Mouse (Mus musculus): ENCODE results near the gene Map3k20. TPM values are rescaled to one million over a fixed set of nuclear protein-coding genes. Genes with fewer than 3 reads are reported as not detected.

The Map3k20 gene
- polyA plus RNA-seq, 1 experiment from 2014 or later, result 5.9 TPM

DNA sequence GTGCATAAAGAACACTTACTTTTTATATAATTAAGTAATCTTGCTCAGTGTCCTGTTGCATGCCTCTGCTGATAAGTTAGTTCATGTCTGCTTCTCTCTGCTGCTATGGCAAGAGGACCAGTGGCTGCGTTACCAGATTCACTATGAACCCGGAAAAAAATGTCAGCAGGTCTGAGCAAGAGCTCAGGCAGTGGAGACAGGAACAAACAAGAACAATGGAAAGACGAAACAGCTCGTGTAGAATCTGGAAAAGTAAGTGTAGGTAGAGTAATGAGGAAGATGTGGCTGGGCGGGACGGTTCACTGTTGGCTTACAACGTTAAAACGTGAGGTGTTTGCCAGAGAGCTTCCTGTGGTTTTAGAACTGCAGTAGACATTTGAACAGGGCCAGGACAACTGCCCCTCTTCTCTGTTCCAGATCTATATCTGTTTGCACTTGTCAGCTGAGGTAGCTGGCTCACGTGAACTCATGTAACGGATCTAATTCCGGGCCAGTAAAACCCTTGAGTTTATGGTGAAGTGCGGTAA lies 45.6 kb downstream of the Map3k20 start:
- H3K4me1 ChIP-seq, result peaks cover 7% of the 10 kb centered on the region; the same call in 1 of the 2 replicates
- H3K27me3 ChIP-seq, result no peaks in the 10 kb centered on the region
- no peaks in the 10 kb centered on the region for H3K9me3 ChIP-seq (replicated peaks)
- no peaks in the 10 kb centered on the region for H3K36me3 ChIP-seq (ENCODE audit: poor library complexity, severe bottlenecking)
- H3K9ac ChIP-seq, result no peak overlapping the region
- 87% methylated on average over 12 of the region's 12 CpGs for WGBS
- H3K4me3 ChIP-seq, result no peak overlapping the region
- no peak overlapping the region for H3K27ac ChIP-seq
- ATAC-seq, result no peak
- H3K4me2 ChIP-seq, result no peak overlapping the region

DNA sequence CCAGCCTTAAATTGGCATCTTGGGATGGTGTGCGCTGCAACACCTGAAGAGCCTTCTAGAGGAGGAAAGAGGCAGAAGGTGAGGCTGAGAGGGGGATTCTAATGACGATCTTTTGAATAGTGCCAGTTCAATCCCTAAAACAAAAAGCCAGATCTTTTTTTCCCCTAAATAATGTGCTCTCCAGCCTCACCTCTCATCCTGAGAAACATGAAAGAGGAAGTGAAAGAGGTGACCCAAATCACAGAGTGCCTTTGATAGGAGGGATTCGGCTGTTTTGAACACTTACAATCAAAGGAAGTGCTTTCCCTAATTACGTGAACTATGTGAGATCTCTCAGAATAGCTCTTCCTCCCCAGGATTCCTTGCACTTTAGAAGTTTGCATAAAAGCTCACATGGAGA lies 46.6 kb downstream of the Map3k20 start:
- H3K9me3 ChIP-seq (replicated peaks), result no peaks in the 10 kb centered on the region
- H3K27ac ChIP-seq, result no peak overlapping the region
- H3K9ac ChIP-seq, result no peak overlapping the region
- ATAC-seq, result no peak
- H3K36me3 ChIP-seq (ENCODE audit: poor library complexity, severe bottlenecking), result no peaks in the 10 kb centered on the region
- H3K27me3 ChIP-seq, result no peaks in the 10 kb centered on the region
- no peak overlapping the region for H3K4me3 ChIP-seq
- H3K4me1 ChIP-seq, result no peaks in the 10 kb centered on the region
- 53% methylated on average over 4 of the region's 4 CpGs for WGBS
- H3K4me2 ChIP-seq, result no peak overlapping the region

DNA sequence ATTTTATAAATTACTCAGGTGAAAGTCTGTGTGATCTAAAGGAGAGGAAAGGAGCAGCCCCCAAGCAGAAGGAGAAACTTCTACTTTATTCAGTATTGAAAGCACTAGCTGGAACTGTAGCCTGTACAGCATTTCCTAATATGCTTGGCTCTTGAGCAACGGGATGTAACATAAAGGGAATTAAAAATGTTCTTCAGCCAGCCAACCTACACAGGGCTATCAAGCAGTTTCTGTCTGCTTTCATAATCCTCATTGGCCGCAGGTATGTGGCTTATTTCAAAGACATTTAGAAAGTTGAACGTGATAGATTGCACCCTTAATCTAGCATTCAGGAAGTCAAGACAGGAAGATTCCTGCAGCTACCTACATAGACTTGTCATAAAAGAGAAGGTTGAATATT lies 47.8 kb downstream of the Map3k20 start:
- no peak overlapping the region for H3K9ac ChIP-seq
- H3K4me2 ChIP-seq, result no peak overlapping the region
- ATAC-seq, result no peak
- no peak overlapping the region for H3K27ac ChIP-seq
- no peak overlapping the region for H3K4me3 ChIP-seq
- 85% methylated on average over 3 of the region's 3 CpGs for WGBS
- H3K4me1 ChIP-seq, result no peaks in the 10 kb centered on the region
- H3K9me3 ChIP-seq (replicated peaks), result no peaks in the 10 kb centered on the region
- H3K36me3 ChIP-seq (ENCODE audit: poor library complexity, severe bottlenecking), result no peaks in the 10 kb centered on the region
- H3K27me3 ChIP-seq, result no peaks in the 10 kb centered on the region

DNA sequence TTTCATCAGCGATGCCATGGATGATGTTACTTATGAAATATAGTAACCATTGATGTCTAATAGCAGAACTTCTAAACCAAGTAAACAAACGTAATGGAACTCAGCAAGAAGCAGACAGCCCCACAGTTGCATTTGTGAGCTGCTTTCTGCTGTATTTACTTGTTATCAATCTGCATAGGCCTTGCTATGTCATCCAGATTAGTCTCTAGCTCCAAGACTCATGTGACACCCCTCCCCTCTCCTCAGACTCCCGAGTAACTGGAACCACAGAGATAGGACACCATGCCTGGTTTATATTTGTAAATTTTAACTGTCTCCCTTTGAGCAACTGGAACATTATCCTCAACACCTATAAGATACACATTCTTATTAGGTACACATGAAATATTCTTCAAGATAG lies 51.4 kb downstream of the Map3k20 start:
- Histone ChIP-seq H3K9ac (no peak overlapping the region), H3K27ac (no peak overlapping the region), H3K4me1 (no peaks in the 10 kb centered on the region), H3K4me3 (no peak overlapping the region), H3K4me2 (no peak overlapping the region), H3K27me3 (no peaks in the 10 kb centered on the region), H3K9me3 (replicated peaks) (no peaks in the 10 kb centered on the region), H3K36me3 (ENCODE audit: poor library complexity, severe bottlenecking) (no peaks in the 10 kb centered on the region)
- 92% methylated on average over 3 of the region's 3 CpGs for WGBS
- no peak for ATAC-seq

DNA sequence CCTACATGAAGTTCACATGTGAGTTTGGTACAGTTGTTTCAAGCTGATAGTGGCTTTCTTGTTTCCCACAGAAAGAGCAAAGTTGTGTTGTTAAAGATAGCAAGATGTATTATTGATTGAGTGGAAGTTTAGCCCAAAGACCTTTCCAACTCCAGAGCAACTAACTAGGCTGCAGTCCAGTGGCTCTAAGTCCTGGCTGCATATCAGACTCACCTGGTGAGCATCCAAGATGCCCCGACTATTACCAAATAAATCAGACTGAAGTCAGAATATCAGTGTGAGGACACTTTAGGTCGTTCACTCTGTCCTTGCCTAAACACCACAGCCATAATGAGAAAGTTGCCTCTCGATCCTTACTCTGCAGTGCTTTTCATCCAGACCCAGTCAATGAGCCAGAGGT lies 59.8 kb downstream of the Map3k20 start:
- Histone ChIP-seq H3K9ac (no peak overlapping the region), H3K36me3 (ENCODE audit: poor library complexity, severe bottlenecking) (no peaks in the 10 kb centered on the region), H3K27ac (no peak overlapping the region), H3K4me2 (no peak overlapping the region), H3K4me3 (no peak overlapping the region), H3K27me3 (no peaks in the 10 kb centered on the region), H3K4me1 (no peaks in the 10 kb centered on the region), H3K9me3 (replicated peaks) (no peaks in the 10 kb centered on the region)
- no peak for ATAC-seq
- WGBS, result 91% methylated on average over 3 of the region's 3 CpGs

DNA sequence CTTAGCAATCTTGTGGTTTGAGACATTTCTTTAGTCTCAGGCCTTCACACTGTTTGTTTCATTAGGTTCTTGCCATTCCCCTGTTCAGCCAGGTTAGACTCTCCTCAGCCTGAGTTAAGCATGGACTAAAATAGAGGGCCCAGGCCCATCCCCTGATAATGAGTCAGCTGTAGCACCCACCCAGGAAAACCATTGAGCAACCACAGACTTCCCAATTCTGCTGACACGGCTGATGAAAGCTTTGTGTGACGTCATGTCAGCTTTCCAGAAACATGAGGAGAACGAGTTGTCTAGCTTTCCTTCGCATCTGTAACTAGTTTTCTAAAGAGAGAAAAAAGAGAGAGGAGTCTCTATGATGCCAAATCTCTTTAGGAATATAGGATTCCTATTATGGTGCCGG lies 65.9 kb downstream of the Map3k20 start:
- no peak overlapping the region for H3K4me3 ChIP-seq
- H3K4me2 ChIP-seq, result no peak overlapping the region
- WGBS, result 80% methylated on average over 5 of the region's 5 CpGs
- H3K27ac ChIP-seq, result no peak overlapping the region
- H3K9ac ChIP-seq, result no peak overlapping the region
- H3K9me3 ChIP-seq (replicated peaks), result no peaks in the 10 kb centered on the region
- no peaks in the 10 kb centered on the region for H3K4me1 ChIP-seq
- no peak for ATAC-seq
- no peaks in the 10 kb centered on the region for H3K27me3 ChIP-seq
- H3K36me3 ChIP-seq (ENCODE audit: poor library complexity, severe bottlenecking), result no peaks in the 10 kb centered on the region

DNA sequence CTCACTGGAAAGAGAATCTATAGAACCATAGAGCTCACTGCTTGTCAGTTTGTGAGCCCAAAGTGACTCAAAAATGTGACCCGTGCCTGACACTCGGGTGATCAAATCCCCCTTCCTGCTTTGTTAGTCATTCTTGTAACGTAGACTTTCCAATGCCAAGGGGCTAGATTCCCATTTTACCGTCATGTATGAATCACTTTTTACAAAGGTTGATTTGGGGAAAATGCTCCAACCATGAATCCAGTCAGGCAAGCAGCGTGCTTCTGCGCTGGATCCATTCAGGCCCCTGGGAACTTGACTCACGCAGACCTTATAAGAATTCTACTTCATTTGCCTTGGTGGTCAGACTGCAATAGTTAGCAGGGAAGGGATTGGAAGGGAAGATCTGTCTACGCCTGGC lies 66.3 kb downstream of the Map3k20 start:
- Histone ChIP-seq H3K27me3 (no peaks in the 10 kb centered on the region), H3K27ac (no peak overlapping the region), H3K36me3 (ENCODE audit: poor library complexity, severe bottlenecking) (no peaks in the 10 kb centered on the region), H3K4me3 (no peak overlapping the region), H3K4me1 (no peaks in the 10 kb centered on the region), H3K9me3 (replicated peaks) (no peaks in the 10 kb centered on the region), H3K4me2 (no peak overlapping the region), H3K9ac (no peak overlapping the region)
- 96% methylated on average over 8 of the region's 8 CpGs for WGBS
- ATAC-seq, result no peak

DNA sequence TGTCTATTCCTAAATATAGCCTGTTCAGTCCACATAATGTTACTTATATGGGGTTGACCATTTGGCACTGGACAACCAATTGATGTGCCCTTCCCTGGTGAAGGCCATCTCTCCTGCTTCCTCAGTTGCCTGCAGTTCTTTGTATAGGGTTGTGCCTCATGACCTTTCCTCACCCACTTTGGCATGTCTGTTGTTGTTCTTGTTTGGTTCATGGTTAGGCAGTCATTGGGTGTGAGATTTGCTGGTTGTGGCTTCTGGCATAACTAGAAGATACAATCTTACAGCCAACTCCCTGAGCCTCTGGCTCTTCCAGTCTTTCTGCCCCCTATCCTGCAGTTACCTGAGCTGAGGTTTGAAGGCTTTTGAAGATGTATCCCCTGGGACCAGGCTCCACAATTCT lies 67.3 kb downstream of the Map3k20 start:
- H3K9ac ChIP-seq, result no peak overlapping the region
- H3K4me2 ChIP-seq, result no peak overlapping the region
- no peak overlapping the region for H3K4me3 ChIP-seq
- ATAC-seq, result no peak
- no peaks in the 10 kb centered on the region for H3K9me3 ChIP-seq (replicated peaks)
- H3K36me3 ChIP-seq (ENCODE audit: poor library complexity, severe bottlenecking), result no peaks in the 10 kb centered on the region
- H3K27me3 ChIP-seq, result no peaks in the 10 kb centered on the region
- H3K4me1 ChIP-seq, result no peaks in the 10 kb centered on the region
- H3K27ac ChIP-seq, result no peak overlapping the region

DNA sequence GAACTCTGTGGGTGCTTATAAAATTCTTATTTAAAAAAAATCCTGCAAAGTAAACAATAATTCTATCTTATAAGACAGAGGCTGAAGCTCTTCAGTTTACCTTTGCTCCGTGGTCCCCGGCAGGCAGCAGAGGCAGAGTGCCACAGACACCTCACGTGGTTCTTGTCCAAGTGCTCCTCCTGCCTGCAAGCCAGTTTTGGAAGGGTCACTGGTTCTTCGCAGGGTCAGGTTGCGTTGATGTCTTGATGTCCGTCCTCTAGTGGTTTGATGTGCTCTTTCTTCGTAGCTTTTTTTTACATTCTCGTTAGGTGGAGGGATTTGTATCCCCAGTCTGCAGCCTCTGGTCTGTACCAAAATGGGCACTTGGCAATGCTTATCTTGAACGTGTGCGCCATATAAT lies 71.0 kb downstream of the Map3k20 start:
- H3K9me3 ChIP-seq (replicated peaks), result no peaks in the 10 kb centered on the region
- H3K4me3 ChIP-seq, result no peak overlapping the region
- H3K27ac ChIP-seq, result no peak overlapping the region
- 86% methylated on average over 10 of the region's 10 CpGs for WGBS
- no peak overlapping the region for H3K4me2 ChIP-seq
- ATAC-seq, result no peak
- H3K27me3 ChIP-seq, result no peaks in the 10 kb centered on the region
- H3K36me3 ChIP-seq (ENCODE audit: poor library complexity, severe bottlenecking), result no peaks in the 10 kb centered on the region
- peaks cover 9% of the 10 kb centered on the region for H3K4me1 ChIP-seq
- H3K9ac ChIP-seq, result no peak overlapping the region

DNA sequence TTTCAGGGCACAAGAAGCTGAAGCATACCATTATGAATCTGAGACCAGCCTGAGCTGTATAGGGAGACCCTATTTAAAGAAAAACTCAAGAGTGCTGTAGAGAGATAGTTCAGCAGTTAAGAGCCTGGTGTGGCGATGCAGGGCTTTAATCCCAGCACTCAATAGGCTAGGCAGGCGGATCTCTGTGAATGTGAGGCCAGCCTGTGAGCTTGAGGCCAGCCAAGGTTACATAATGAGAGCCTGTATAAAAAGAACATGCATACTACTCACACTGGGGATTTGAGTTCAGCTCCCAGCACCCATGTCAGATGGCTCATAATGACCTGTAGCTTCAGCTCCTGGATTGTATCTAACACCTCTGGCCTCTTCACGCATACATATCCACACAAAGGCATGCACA lies 76.1 kb downstream of the Map3k20 start:
- no peak for ATAC-seq
- peaks cover 13% of the 10 kb centered on the region for H3K4me1 ChIP-seq
- no peak overlapping the region for H3K4me2 ChIP-seq
- 33% methylated on average over 3 of the region's 3 CpGs for WGBS
- H3K9ac ChIP-seq, result no peak overlapping the region
- H3K4me3 ChIP-seq, result no peak overlapping the region
- H3K36me3 ChIP-seq (ENCODE audit: poor library complexity, severe bottlenecking), result no peaks in the 10 kb centered on the region
- no peaks in the 10 kb centered on the region for H3K27me3 ChIP-seq
- H3K27ac ChIP-seq, result no peak overlapping the region
- no peaks in the 10 kb centered on the region for H3K9me3 ChIP-seq (replicated peaks)

DNA sequence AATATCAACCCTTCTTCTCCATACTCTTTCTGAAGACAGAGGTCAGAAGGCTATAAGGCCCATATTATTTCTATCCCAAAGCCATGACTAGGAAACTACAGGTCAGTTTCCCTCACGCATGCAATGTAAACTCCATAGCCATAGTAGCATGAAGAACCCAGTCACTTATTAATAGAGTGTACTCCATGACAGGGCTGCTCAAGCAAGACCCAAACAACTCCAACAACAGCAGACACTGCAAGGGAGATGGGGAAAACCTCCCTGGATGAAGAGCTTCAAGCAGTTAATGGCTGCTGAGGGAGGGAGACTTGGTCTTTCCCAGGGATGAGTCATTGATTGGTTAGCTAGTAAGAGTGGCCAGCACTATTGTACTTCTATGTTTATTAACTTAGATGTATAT lies 78.0 kb downstream of the Map3k20 start:
- no peak for ATAC-seq
- Histone ChIP-seq H3K4me2 (no peak overlapping the region), H3K9ac (no peak overlapping the region), H3K27me3 (no peaks in the 10 kb centered on the region), H3K36me3 (ENCODE audit: poor library complexity, severe bottlenecking) (no peaks in the 10 kb centered on the region), H3K9me3 (replicated peaks) (no peaks in the 10 kb centered on the region), H3K27ac (no peak overlapping the region), H3K4me1 (peaks cover 13% of the 10 kb centered on the region), H3K4me3 (no peak overlapping the region)
- WGBS, result 100% methylated on average over 1 of the region's 1 CpGs

DNA sequence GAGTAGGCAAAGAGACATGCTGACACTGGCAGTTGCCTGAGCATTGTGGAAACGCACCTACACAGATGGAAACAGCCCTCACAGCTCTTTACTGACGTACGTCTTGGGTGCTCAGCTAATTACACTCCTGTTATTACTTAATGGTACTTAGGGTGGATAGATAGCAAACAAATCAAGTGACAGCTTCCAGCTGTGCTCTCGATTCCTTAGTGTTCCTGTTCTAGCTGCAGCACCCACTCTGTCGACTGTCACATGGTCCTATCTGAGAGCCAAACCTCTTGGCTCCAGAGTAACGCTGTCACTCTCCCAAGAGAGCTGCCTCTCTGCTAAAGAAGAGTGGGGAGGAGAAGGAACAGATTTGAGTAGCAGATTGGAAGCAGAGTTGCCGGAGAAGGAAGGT lies 80.5 kb downstream of the Map3k20 start:
- no peaks in the 10 kb centered on the region for H3K27me3 ChIP-seq
- 71% methylated on average over 7 of the region's 7 CpGs for WGBS
- H3K4me3 ChIP-seq, result no peak overlapping the region
- ATAC-seq, result no peak
- no peak overlapping the region for H3K27ac ChIP-seq
- peaks cover 5% of the 10 kb centered on the region; the same call in 1 of the 2 replicates for H3K4me1 ChIP-seq
- no peak overlapping the region for H3K4me2 ChIP-seq
- H3K36me3 ChIP-seq (ENCODE audit: poor library complexity, severe bottlenecking), result no peaks in the 10 kb centered on the region
- no peak overlapping the region for H3K9ac ChIP-seq
- no peaks in the 10 kb centered on the region for H3K9me3 ChIP-seq (replicated peaks)

DNA sequence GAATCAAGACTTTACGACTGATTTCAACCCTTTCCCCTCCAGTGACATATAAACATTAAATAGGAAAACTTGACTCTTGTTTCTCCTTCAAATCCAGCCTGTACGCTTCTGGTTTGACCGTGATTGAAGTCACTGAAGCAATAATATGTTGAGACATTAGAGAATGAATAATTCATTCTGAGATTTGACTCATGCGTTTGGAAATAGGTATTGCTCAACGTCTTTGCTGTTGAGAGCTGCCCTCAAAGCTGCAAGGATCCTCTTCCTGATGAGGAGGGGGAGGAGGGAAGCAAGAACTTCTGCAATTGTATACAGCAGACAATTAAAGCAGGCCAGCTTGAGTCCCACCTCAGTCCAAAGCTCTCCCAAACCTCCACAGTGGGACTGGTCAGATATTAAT lies 81.1 kb downstream of the Map3k20 start:
- 84% methylated on average over 5 of the region's 5 CpGs for WGBS

More for the DNA sequence above, 81.1 kb downstream of the Map3k20 start:
- Histone ChIP-seq H3K9me3 (replicated peaks) (no peaks in the 10 kb centered on the region), H3K4me2 (no peak overlapping the region), H3K4me1 (peaks cover 4% of the 10 kb centered on the region; the same call in 1 of the 2 replicates), H3K9ac (no peak overlapping the region), H3K27me3 (no peaks in the 10 kb centered on the region), H3K36me3 (ENCODE audit: poor library complexity, severe bottlenecking) (no peaks in the 10 kb centered on the region), H3K27ac (no peak overlapping the region), H3K4me3 (no peak overlapping the region)
- no peak for ATAC-seq
